Mouse (Mus musculus): ENCODE results near the gene Creg2. TPM values are rescaled to one million over a fixed set of nuclear protein-coding genes. Genes with fewer than 3 reads are reported as not detected.

Creg2 gene
- total and polyA plus RNA-seq, 2 experiments, result not detected

DNA sequence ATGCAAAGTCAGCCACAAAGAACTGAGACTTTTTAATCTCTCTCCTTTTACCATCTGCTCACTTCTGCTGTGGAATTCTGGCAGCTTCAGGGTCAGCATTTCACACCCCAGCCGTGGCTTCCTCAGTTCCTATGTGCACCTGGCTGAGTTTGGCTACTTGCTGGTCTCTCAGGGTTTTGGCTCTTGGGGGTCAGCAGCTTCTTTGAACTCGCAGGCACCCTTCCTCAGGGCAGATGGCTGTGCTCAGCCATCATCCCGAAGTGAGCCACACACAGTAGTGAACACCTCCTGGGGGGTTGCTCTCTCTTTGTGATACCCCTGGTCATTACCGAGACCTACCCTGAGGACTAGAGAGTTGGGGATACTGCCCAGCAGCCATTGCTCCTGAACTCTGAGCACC is 39.8 kb upstream of the Creg2 start:
- H3K27ac ChIP-seq (replicated peaks; ENCODE audit: insufficient read depth, low read depth, low read length), result no peak overlapping the region
- no peaks in the 10 kb centered on the region for H3K27me3 ChIP-seq (ENCODE audit: control insufficient read depth, insufficient read depth, low read length)
- DNase-seq (ENCODE audit: extremely low read depth, low read depth, low spot score), result no peak
- no peak overlapping the region for H3K9ac ChIP-seq (ENCODE audit: low read depth, low read length)
- TF ChIP-seq POLR2A (IDR thresholded peaks at IDR 0.05; ENCODE audit: extremely low read depth, insufficient read depth, low read length), result no peak
- TF ChIP-seq CTCF (IDR thresholded peaks at IDR 0.05; ENCODE audit: low read depth, low read length), result no peak
- no peaks in the 10 kb centered on the region for H3K79me2 ChIP-seq (ENCODE audit: control insufficient read depth, insufficient read depth, low read length)
- no peak overlapping the region for H3K4me3 ChIP-seq (ENCODE audit: insufficient read depth, low read depth, low read length)
- 77% methylated on average over 4 of the region's 4 CpGs for WGBS
- peaks cover 5% of the 10 kb centered on the region; the same call in 1 of the 2 replicates for H3K4me1 ChIP-seq (ENCODE audit: control insufficient read depth, insufficient read depth, low read length)
- H3K36me3 ChIP-seq (ENCODE audit: control insufficient read depth, insufficient read depth, low read length), result no peaks in the 10 kb centered on the region

DNA sequence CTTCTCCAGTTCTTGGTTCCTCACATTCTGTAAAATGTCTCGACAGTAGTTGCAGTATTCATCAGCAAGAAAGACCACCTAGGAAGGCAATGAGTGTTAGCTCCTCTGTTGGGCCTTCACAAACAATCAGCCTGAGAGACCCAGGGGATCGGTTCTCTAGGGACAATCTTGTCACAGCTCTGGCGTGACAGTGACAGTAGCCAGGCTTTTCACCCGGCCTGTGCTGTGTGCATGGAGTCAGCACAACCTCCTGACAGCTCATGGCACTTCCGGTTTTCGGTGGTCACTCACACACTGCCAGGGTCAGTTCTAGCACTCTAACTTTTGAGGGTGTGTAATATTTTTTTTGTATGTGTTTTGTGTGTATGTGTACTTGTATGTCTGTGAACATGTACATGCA is 37.3 kb upstream of the Creg2 start:
- no peak overlapping the region for H3K9ac ChIP-seq (ENCODE audit: low read depth, low read length)
- TF ChIP-seq CTCF (IDR thresholded peaks at IDR 0.05; ENCODE audit: low read depth, low read length), result no peak
- TF ChIP-seq POLR2A (IDR thresholded peaks at IDR 0.05; ENCODE audit: extremely low read depth, insufficient read depth, low read length), result no peak
- 79% methylated on average over 6 of the region's 6 CpGs for WGBS

GRCm38 (mm10) chr1:39687279-39687678 is 36.0 kb upstream of the Creg2 start:
- Histone ChIP-seq H3K4me1 (ENCODE audit: control insufficient read depth, insufficient read depth, low read length) (no peaks in the 10 kb centered on the region), H3K27ac (replicated peaks; ENCODE audit: insufficient read depth, low read depth, low read length) (no peak overlapping the region), H3K27me3 (ENCODE audit: control insufficient read depth, insufficient read depth, low read length) (no peaks in the 10 kb centered on the region), H3K79me2 (ENCODE audit: control insufficient read depth, insufficient read depth, low read length) (no peaks in the 10 kb centered on the region), H3K36me3 (ENCODE audit: control insufficient read depth, insufficient read depth, low read length) (no peaks in the 10 kb centered on the region), H3K9ac (ENCODE audit: low read depth, low read length) (no peak overlapping the region), H3K4me3 (ENCODE audit: insufficient read depth, low read depth, low read length) (no peak overlapping the region)
- no peak for TF ChIP-seq CTCF (IDR thresholded peaks at IDR 0.05; ENCODE audit: low read depth, low read length)
- no peak for TF ChIP-seq POLR2A (IDR thresholded peaks at IDR 0.05; ENCODE audit: extremely low read depth, insufficient read depth, low read length)
- DNase-seq (ENCODE audit: extremely low read depth, low read depth, low spot score), result no peak
- WGBS, result 66% methylated on average over 9 of the region's 9 CpGs

More for the DNA sequence above, 37.3 kb upstream of the Creg2 start:
- Histone ChIP-seq H3K4me3 (ENCODE audit: insufficient read depth, low read depth, low read length) (no peak overlapping the region), H3K79me2 (ENCODE audit: control insufficient read depth, insufficient read depth, low read length) (no peaks in the 10 kb centered on the region), H3K4me1 (ENCODE audit: control insufficient read depth, insufficient read depth, low read length) (no peaks in the 10 kb centered on the region), H3K36me3 (ENCODE audit: control insufficient read depth, insufficient read depth, low read length) (no peaks in the 10 kb centered on the region), H3K27me3 (ENCODE audit: control insufficient read depth, insufficient read depth, low read length) (no peaks in the 10 kb centered on the region), H3K27ac (replicated peaks; ENCODE audit: insufficient read depth, low read depth, low read length) (no peak overlapping the region)
- DNase-seq (ENCODE audit: extremely low read depth, low read depth, low spot score), result no peak

GRCm38 (mm10) chr1:39685841-39686240 is 34.6 kb upstream of the Creg2 start:
- no peaks in the 10 kb centered on the region for H3K79me2 ChIP-seq (ENCODE audit: control insufficient read depth, insufficient read depth, low read length)
- peak; percentile 30 for DNase-seq (ENCODE audit: extremely low read depth, low read depth, low spot score)
- no peak overlapping the region for H3K27ac ChIP-seq (replicated peaks; ENCODE audit: insufficient read depth, low read depth, low read length)
- 54% methylated on average over 1 of the region's 1 CpGs for WGBS
- no peaks in the 10 kb centered on the region for H3K4me1 ChIP-seq (ENCODE audit: control insufficient read depth, insufficient read depth, low read length)
- no peaks in the 10 kb centered on the region for H3K27me3 ChIP-seq (ENCODE audit: control insufficient read depth, insufficient read depth, low read length)
- H3K9ac ChIP-seq (ENCODE audit: low read depth, low read length), result no peak overlapping the region
- TF ChIP-seq CTCF (IDR thresholded peaks at IDR 0.05; ENCODE audit: low read depth, low read length) (0 out of 2 replicates have a peak, but pooled peaks have one; percentile 29), POLR2A (IDR thresholded peaks at IDR 0.05; ENCODE audit: extremely low read depth, insufficient read depth, low read length) (no peak)
- H3K4me3 ChIP-seq (ENCODE audit: insufficient read depth, low read depth, low read length), result no peak overlapping the region
- no peaks in the 10 kb centered on the region for H3K36me3 ChIP-seq (ENCODE audit: control insufficient read depth, insufficient read depth, low read length)

GRCm38 (mm10) chr1:39681638-39682037 is 30.4 kb upstream of the Creg2 start:
- Histone ChIP-seq H3K4me1 (ENCODE audit: control insufficient read depth, insufficient read depth, low read length) (no peaks in the 10 kb centered on the region), H3K4me3 (ENCODE audit: insufficient read depth, low read depth, low read length) (no peak overlapping the region), H3K79me2 (ENCODE audit: control insufficient read depth, insufficient read depth, low read length) (no peaks in the 10 kb centered on the region), H3K36me3 (ENCODE audit: control insufficient read depth, insufficient read depth, low read length) (no peaks in the 10 kb centered on the region), H3K27me3 (ENCODE audit: control insufficient read depth, insufficient read depth, low read length) (no peaks in the 10 kb centered on the region), H3K9ac (ENCODE audit: low read depth, low read length) (no peak overlapping the region), H3K27ac (replicated peaks; ENCODE audit: insufficient read depth, low read depth, low read length) (no peak overlapping the region)
- DNase-seq (ENCODE audit: extremely low read depth, low read depth, low spot score), result no peak
- 92% methylated on average over 5 of the region's 5 CpGs for WGBS
- TF ChIP-seq CTCF (IDR thresholded peaks at IDR 0.05; ENCODE audit: low read depth, low read length) (no peak), POLR2A (IDR thresholded peaks at IDR 0.05; ENCODE audit: extremely low read depth, insufficient read depth, low read length) (no peak)

- DNase-seq (ENCODE audit: extremely low read depth, low read depth, low spot score), result peak; percentile 19
- Histone ChIP-seq H3K4me1 (ENCODE audit: control insufficient read depth, insufficient read depth, low read length) (no peaks in the 10 kb centered on the region), H3K27ac (replicated peaks; ENCODE audit: insufficient read depth, low read depth, low read length) (no peak overlapping the region), H3K4me3 (ENCODE audit: insufficient read depth, low read depth, low read length) (no peak overlapping the region), H3K9ac (ENCODE audit: low read depth, low read length) (no peak overlapping the region), H3K27me3 (ENCODE audit: control insufficient read depth, insufficient read depth, low read length) (no peaks in the 10 kb centered on the region), H3K79me2 (ENCODE audit: control insufficient read depth, insufficient read depth, low read length) (no peaks in the 10 kb centered on the region), H3K36me3 (ENCODE audit: control insufficient read depth, insufficient read depth, low read length) (no peaks in the 10 kb centered on the region)
- WGBS, result 69% methylated on average over 6 of the region's 6 CpGs
- peak; percentile 48 for TF ChIP-seq CTCF (IDR thresholded peaks at IDR 0.05; ENCODE audit: low read depth, low read length)
- no peak for TF ChIP-seq POLR2A (IDR thresholded peaks at IDR 0.05; ENCODE audit: extremely low read depth, insufficient read depth, low read length)
Measured at GRCm38 (mm10) chr1:39680546-39680945, 29.3 kb upstream of the Creg2 start.
